Mouse (Mus musculus) midbrain, embryonic 16.5 days (tissue): ENCODE results near the gene Ifi213. TPM values are rescaled to one million over a fixed set of nuclear protein-coding genes. Genes with fewer than 3 reads are reported as not detected.
"Not testable (repeated sequence)": the region's sequence is repeated elsewhere in the genome, so short reads cannot be mapped to it uniquely, and the experiment has no call there.

Experiments used
- ATAC-seq: fragments of 200-750 bp; cut with Nextera tagmentation; 2 replicates; pipeline ENCODE4 v1.8.0; 2017; ENCODE audit warnings: moderate TSS enrichment
- H3K27ac ChIP-seq: fragments of 300-500 bp; sonication (generic); 2 replicates; pipeline ENCODE4 v1.5.1; 2014; ENCODE audit warnings: mild to moderate bottlenecking, low read length, mixed read lengths
- H3K27me3 ChIP-seq: fragments of 300-500 bp; sonication (generic); 2 replicates; pipeline ENCODE4 v1.6.1; 2014; ENCODE audit warnings: low read depth, low read length, mixed read lengths; ENCODE audit not compliant: control insufficient read depth, insufficient read depth
- H3K36me3 ChIP-seq: fragments of 300-500 bp; sonication (generic); 2 replicates; pipeline ENCODE4 v1.6.1; 2014; ENCODE audit warnings: mild to moderate bottlenecking, low read length, moderate library complexity, mixed read lengths; ENCODE audit not compliant: control insufficient read depth, insufficient read depth
- H3K4me1 ChIP-seq: fragments of 300-500 bp; sonication (generic); 2 replicates; pipeline ENCODE4 v1.6.1; 2014; ENCODE audit warnings: mild to moderate bottlenecking, low read length, mixed read lengths; ENCODE audit not compliant: control insufficient read depth, insufficient read depth
- H3K4me2 ChIP-seq: fragments of 300-500 bp; sonication (generic); 2 replicates; pipeline ENCODE4 v1.6.1; 2014; ENCODE audit warnings: mild to moderate bottlenecking, low read length, mixed read lengths
- H3K4me3 ChIP-seq: fragments of 300-500 bp; sonication (generic); 2 replicates; pipeline ENCODE4 v1.5.1; 2014; ENCODE audit warnings: low read depth, mild to moderate bottlenecking, low read length, moderate library complexity, mixed read lengths
- H3K9ac ChIP-seq: fragments of 300-500 bp; sonication (generic); 2 replicates; pipeline ENCODE4 v1.6.1; 2014; ENCODE audit warnings: low read depth, low read length, mixed read lengths
- H3K9me3 ChIP-seq: fragments of 300-500 bp; sonication (generic); replicated peaks from 2 replicates; pipeline ENCODE4 v1.6.1; 2014; ENCODE audit warnings: mild to moderate bottlenecking, low read length, mixed read lengths; ENCODE audit not compliant: control insufficient read depth, poor library complexity, severe bottlenecking
- whole genome bisulfite sequencing: fragments of 180-500 bp; shearing (Covaris S2); extraction: QIAGEN DNeasy Blood & Tissue Kit; methylation state at CpG from one replicate; pipeline ENCODE4 v1.1.7; 2014; 5-methylcytosine and 5-hydroxymethylcytosine counted together
- microRNA-seq: library from miRNA; unstranded; fragments of <30 nt; microRNA quantifications from one replicate; pipeline ENCODE4, GENCODE M21; 2017
- polyA plus RNA-seq: library from polyadenylated mRNA; unstranded; fragments of >200 nt; fragmentation: Nextera tagmentation; extraction: Ambion mirVana; gene quantifications from 2 replicates; pipeline ENCODE4 v1.2.1, GENCODE M21; 2015

Ifi213 gene
- polyA plus RNA-seq, 1 experiment from 2014 or later = not detected

- Histone ChIP-seq H3K4me3 (no peak overlapping the region), H3K27ac (no peak overlapping the region), H3K9ac (no peak overlapping the region), H3K4me2 (no peak overlapping the region), H3K36me3 (no peaks in the 10 kb centered on the region), H3K9me3 (peaks cover 5% of the 10 kb centered on the region; the same call in 1 of the 2 replicates), H3K27me3 (no peaks in the 10 kb centered on the region), H3K4me1 (no peaks in the 10 kb centered on the region)
- ATAC-seq = no peak
- WGBS = 95% methylated on average over 26 of the region's 26 CpGs
Measured at GRCm38 (mm10) chr1:173579921-173580585, 19.0 kb downstream of the Ifi213 start.

- H3K9ac ChIP-seq = no peak overlapping the region
- no peaks in the 10 kb centered on the region for H3K4me1 ChIP-seq
- no peaks in the 10 kb centered on the region for H3K36me3 ChIP-seq
- no peaks in the 10 kb centered on the region for H3K27me3 ChIP-seq
- no peak overlapping the region for H3K27ac ChIP-seq
- 94% methylated on average over 9 of the region's 9 CpGs for WGBS
- H3K4me3 ChIP-seq = no peak overlapping the region
- no peak overlapping the region for H3K4me2 ChIP-seq
- H3K9me3 ChIP-seq = peaks cover 5% of the 10 kb centered on the region; the same call in 1 of the 2 replicates
- no peak for ATAC-seq
Measured at GRCm38 (mm10) chr1:173579079-173579478, 20.0 kb downstream of the Ifi213 start.

- not testable (repeated sequence) for ATAC-seq
- 81% methylated on average over 5 of the region's 5 CpGs for WGBS
Measured at GRCm38 (mm10) chr1:173550491-173551050, 48.5 kb downstream of the Ifi213 start.

DNA sequence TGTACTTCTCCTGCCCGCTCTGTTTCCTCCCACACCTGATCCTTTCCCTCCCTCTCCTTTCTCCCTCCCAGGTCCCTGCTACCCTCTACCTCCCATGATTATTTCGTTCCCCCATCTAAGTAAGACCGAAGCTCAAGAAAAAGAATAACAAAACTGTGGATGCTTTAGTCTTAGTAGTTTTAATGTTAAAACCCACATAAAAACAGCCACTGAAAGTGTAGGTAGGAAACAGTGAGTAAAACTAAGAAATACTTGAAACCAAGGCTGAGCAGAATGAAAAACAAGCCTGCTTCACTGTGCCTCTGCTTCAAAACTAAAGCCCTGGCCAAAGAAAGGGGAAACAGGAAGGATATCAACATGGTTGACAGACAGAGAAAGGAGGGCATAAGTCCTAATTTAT lies 50.3 kb downstream of the Ifi213 start:
- WGBS = 93% methylated on average over 3 of the region's 3 CpGs

More at GRCm38 (mm10) chr1:173550491-173551050, 48.5 kb downstream of the Ifi213 start:
- not testable (repeated sequence) for H3K27ac ChIP-seq, H3K4me2 ChIP-seq, H3K4me3 ChIP-seq, H3K4me1 ChIP-seq, H3K9ac ChIP-seq, H3K36me3 ChIP-seq, H3K9me3 ChIP-seq, H3K27me3 ChIP-seq

GRCm38 (mm10) chr1:173535791-173536190 lies 63.3 kb downstream of the Ifi213 start, which contains the start of gene Ifi214:
Ifi214 (minus strand) TSS chr1:173535957.
- H3K4me2 ChIP-seq, H3K4me3 ChIP-seq, H3K27ac ChIP-seq, ATAC-seq, H3K9ac ChIP-seq, H3K9me3 ChIP-seq, H3K4me1 ChIP-seq, H3K27me3 ChIP-seq, H3K36me3 ChIP-seq: not testable (repeated sequence)
- 87% methylated on average over 3 of the region's 3 CpGs for WGBS

More for the DNA sequence above, 50.3 kb downstream of the Ifi213 start:
- not testable (repeated sequence) for H3K9ac ChIP-seq, H3K9me3 ChIP-seq, H3K4me2 ChIP-seq, H3K4me1 ChIP-seq, H3K36me3 ChIP-seq, ATAC-seq, H3K27ac ChIP-seq, H3K4me3 ChIP-seq, H3K27me3 ChIP-seq

GRCm38 (mm10) chr1:173521452-173521851 lies 77.6 kb downstream of the Ifi213 start:
- no peak for ATAC-seq
- H3K4me1 ChIP-seq = no peaks in the 10 kb centered on the region
- no peak overlapping the region for H3K27ac ChIP-seq
- H3K9ac ChIP-seq = no peak overlapping the region
- no peaks in the 10 kb centered on the region for H3K36me3 ChIP-seq
- H3K4me2 ChIP-seq = no peak overlapping the region
- no peak overlapping the region for H3K4me3 ChIP-seq
- H3K9me3 ChIP-seq = no peaks in the 10 kb centered on the region
- H3K27me3 ChIP-seq = no peaks in the 10 kb centered on the region

Small RNAs within 50 kb of the gene (microRNA-seq; reads per million reads assigned to microRNA genes)
- gene Gm44339 (not detected), gene Gm44481 (not detected)

Other genes starting within 250 kb of the Ifi213 start
- gene Aim2, start 248.4 kb downstream of the Ifi213 start, polyA plus RNA-seq = 1.5 and 1.7 TPM in 2 replicates
- 64.7 and 69.7 TPM in 2 replicates for gene Cadm3, start 231.6 kb downstream of the Ifi213 start, polyA plus RNA-seq
- gene Ifi206, start 108.2 kb downstream of the Ifi213 start, polyA plus RNA-seq = not detected in 2 replicates
- not detected in 2 replicates for gene Ifi214, start 63.3 kb downstream of the Ifi213 start, polyA plus RNA-seq
- 0.10 TPM in 1 of 2 replicates, not detected in the other for gene Ifi209, start 31.6 kb upstream of the Ifi213 start, polyA plus RNA-seq
- not detected in 2 replicates for gene Ifi208, start 74.4 kb upstream of the Ifi213 start, polyA plus RNA-seq
- gene Ifi207, start 142.5 kb upstream of the Ifi213 start, polyA plus RNA-seq = 0.16 and 0.24 TPM in 2 replicates
- gene Ifi204, start 167.7 kb upstream of the Ifi213 start, polyA plus RNA-seq = 0.13 and 0.50 TPM in 2 replicates